Mouse (Mus musculus) CH12.LX (cell line): ENCODE results near the gene Gns. TPM values are rescaled to one million over a fixed set of nuclear protein-coding genes. Genes with fewer than 3 reads are reported as not detected.

ENCODE experiments used
- DNase-seq: peaks from one replicate; pipeline ENCODE4 v3.0.0-alpha.2; 2013; ENCODE audit errors: extremely low read depth
- H3K27ac ChIP-seq: 2 replicates; pipeline ENCODE4 v1.5.1; 2012; ENCODE audit warnings: low read depth, mild to moderate bottlenecking, control low read depth, moderate library complexity; ENCODE audit not compliant: insufficient read depth
- H3K27me3 ChIP-seq: replicated peaks from 2 replicates; pipeline ENCODE3; 2012; ENCODE audit warnings: inconsistent platforms
- H3K36me3 ChIP-seq, 2 experiments: replicated peaks in 1 of 2; 2 replicates each; pipeline versions ENCODE3 to v1.6.1; 2012; ENCODE audit warnings: inconsistent platforms in 1 of 2, low read length in 1 of 2, mild to moderate bottlenecking in 1 of 2, mixed read lengths in 1 of 2, moderate library complexity in 1 of 2; ENCODE audit not compliant: control insufficient read depth in 1 of 2, insufficient read depth in 1 of 2
- H3K4me1 ChIP-seq, 2 experiments: 2 replicates each; pipeline ENCODE4 v1.6.1; 2012; ENCODE audit warnings: inconsistent platforms in 1 of 2, moderate library complexity in 1 of 2; ENCODE audit not compliant: insufficient read depth in 2 of 2, control insufficient read depth in 1 of 2
- H3K4me2 ChIP-seq: 2 replicates; pipeline ENCODE4 v1.6.1; 2012; ENCODE audit warnings: low read depth, mild to moderate bottlenecking, control low read depth; ENCODE audit not compliant: poor library complexity, insufficient read depth, severe bottlenecking
- H3K4me3 ChIP-seq, 3 experiments: fragments of 150-350 bp in 1 of 3; sonication (generic) in 1 of 3; replicated peaks in 1 of 3; 2 replicates each; pipeline versions ENCODE3 to v1.5.1; 2011 to 2012; ENCODE audit warnings: low read depth in 2 of 3, low read length in 2 of 3, mild to moderate bottlenecking in 2 of 3, moderate library complexity in 2 of 3, control low read depth in 1 of 3, improper control_type of control experiment in 1 of 3, inconsistent platforms in 1 of 3, mixed read lengths in 1 of 3; ENCODE audit not compliant: poor library complexity in 1 of 3
- H3K79me2 ChIP-seq: replicated peaks from 2 replicates; pipeline ENCODE4 v1.6.1; 2012; ENCODE audit warnings: mild to moderate bottlenecking, moderate library complexity; ENCODE audit not compliant: control insufficient read depth, poor library complexity, insufficient read depth, severe bottlenecking; ENCODE audit errors: extremely low read depth
- H3K9ac ChIP-seq: 2 replicates; pipeline ENCODE4 v1.6.1; 2012; ENCODE audit warnings: low read depth, mild to moderate bottlenecking, control low read depth, moderate library complexity; ENCODE audit not compliant: insufficient read depth
- H3K9me3 ChIP-seq: replicated peaks from 2 replicates; pipeline ENCODE3; 2012; ENCODE audit warnings: low read length, inconsistent platforms, mixed read lengths
- CHD1 ChIP-seq: IDR thresholded peaks from 2 replicates; pipeline ENCODE4 v1.6.1; 2012; ENCODE audit warnings: low read depth, low read length, improper control_type of control experiment, inconsistent platforms
- CHD2 ChIP-seq: IDR thresholded peaks from 2 replicates; pipeline ENCODE4 v1.6.1; 2011; ENCODE audit warnings: low read length, improper control_type of control experiment
- CTCF ChIP-seq, 2 experiments: IDR thresholded peaks in 1 of 2; conservative IDR thresholded peaks in 1 of 2; 2 replicates each; pipeline ENCODE4 v1.5.1; 2011 to 2012; ENCODE audit warnings: low read depth in 2 of 2, low read length in 2 of 2, improper control_type of control experiment in 1 of 2, inconsistent platforms in 1 of 2, mild to moderate bottlenecking in 1 of 2, moderate library complexity in 1 of 2
- ELF1 ChIP-seq: IDR thresholded peaks from 2 replicates; pipeline ENCODE4 v1.6.1; 2014; ENCODE audit warnings: low read depth, mild to moderate bottlenecking, inconsistent platforms, low read length, improper control_type of control experiment
- ETS1 ChIP-seq: conservative IDR thresholded peaks from 2 replicates; pipeline ENCODE4 v1.6.1; 2012; ENCODE audit warnings: low read depth, mild to moderate bottlenecking, inconsistent platforms, low read length, improper control_type of control experiment, moderate library complexity
- HCFC1 ChIP-seq: IDR thresholded peaks from 2 replicates; pipeline ENCODE4 v1.6.1; 2012; ENCODE audit warnings: low read depth, mild to moderate bottlenecking, inconsistent platforms, low read length, improper control_type of control experiment
- JUN ChIP-seq: IDR thresholded peaks from 2 replicates; pipeline ENCODE4 v1.6.1; 2011; ENCODE audit warnings: low read depth, mild to moderate bottlenecking, low read length, improper control_type of control experiment, moderate library complexity; ENCODE audit not compliant: insufficient read depth
- MAFK ChIP-seq: IDR thresholded peaks from 2 replicates; pipeline ENCODE4 v1.6.1; 2011; ENCODE audit warnings: low read length, improper control_type of control experiment; ENCODE audit not compliant: insufficient replicate concordance
- MAX ChIP-seq: IDR thresholded peaks from 2 replicates; pipeline ENCODE4 v1.6.1; 2011; ENCODE audit warnings: low read length, improper control_type of control experiment
- MXI1 ChIP-seq: IDR thresholded peaks from 2 replicates; pipeline ENCODE4 v1.6.1; 2011; ENCODE audit warnings: mild to moderate bottlenecking, low read depth, low read length, improper control_type of control experiment
- NELFE ChIP-seq: IDR thresholded peaks from 2 replicates; pipeline ENCODE4 v1.6.1; 2011; ENCODE audit warnings: low read depth, low read length, improper control_type of control experiment
- PAX5 ChIP-seq: IDR thresholded peaks from 2 replicates; pipeline ENCODE4 v1.6.1; 2012; ENCODE audit warnings: low read length, inconsistent platforms, mixed read lengths
- POLR2A ChIP-seq: IDR thresholded peaks from 2 replicates; pipeline ENCODE4 v1.6.1; 2011; ENCODE audit warnings: low read depth, mild to moderate bottlenecking, improper control_type of control experiment, low read length
- RAD21 ChIP-seq: IDR thresholded peaks from 2 replicates; pipeline ENCODE4 v1.6.1; 2011; ENCODE audit warnings: low read depth, mild to moderate bottlenecking, low read length, improper control_type of control experiment, moderate library complexity
- TBP ChIP-seq: conservative IDR thresholded peaks from 2 replicates; pipeline ENCODE4 v1.6.1; 2011; ENCODE audit warnings: low read depth, low read length, improper control_type of control experiment
- ZKSCAN1 ChIP-seq: IDR thresholded peaks from 2 replicates; pipeline ENCODE4 v1.6.1; 2012; ENCODE audit warnings: low read depth, inconsistent platforms, low read length, improper control_type of control experiment, borderline replicate concordance
- ZMIZ1 ChIP-seq: IDR thresholded peaks from 2 replicates; pipeline ENCODE4 v1.6.1; 2012; ENCODE audit warnings: low read depth, mild to moderate bottlenecking, inconsistent platforms, low read length, improper control_type of control experiment
- ZNF384 ChIP-seq: IDR thresholded peaks from 2 replicates; pipeline ENCODE4 v1.6.1; 2012; ENCODE audit warnings: low read depth, low read length, improper control_type of control experiment, inconsistent platforms
- dilution Hi-C: fragments of 300-500 bp; cut with MboI; formaldehyde crosslinking; loops from 2 replicates; pipeline ENCODE4 v1.14.3; 2020; ENCODE audit warnings: low sequenced_read_pairs; ENCODE audit not compliant: extremely low pct_unique_long_range_greater_than_20kb, extremely low pct_ligation_motif_present
- in situ Hi-C: fragments of 300-500 bp; cut with MboI; formaldehyde crosslinking; loops from 3 replicates; pipeline ENCODE4 v1.14.3; 2019; ENCODE audit warnings: low sequenced_read_pairs, low pct_ligation_motif_present, low pct_unique_long_range_greater_than_20kb, mixed read lengths
- polyA plus RNA-seq: library from polyadenylated mRNA; unstranded; fragments of >175 nt; gene quantifications from 2 replicates; pipeline ENCODE4 v1.2.1, GENCODE M21; 2012; ENCODE audit warnings: low read depth; ENCODE audit not compliant: insufficient read length
- total RNA-seq, 2 experiments: library from RNA; depleted of rRNA; stranded (reverse); fragments of 300-350 nt in 1 of 2; fragments of >200 nt in 1 of 2; gene quantifications; 2 replicates each; pipeline ENCODE4 v1.2.3; 2012 to 2014

Gns gene
- total and polyA plus RNA-seq, 3 experiments: 28.7 to 104 (median 58.2) TPM

DNA sequence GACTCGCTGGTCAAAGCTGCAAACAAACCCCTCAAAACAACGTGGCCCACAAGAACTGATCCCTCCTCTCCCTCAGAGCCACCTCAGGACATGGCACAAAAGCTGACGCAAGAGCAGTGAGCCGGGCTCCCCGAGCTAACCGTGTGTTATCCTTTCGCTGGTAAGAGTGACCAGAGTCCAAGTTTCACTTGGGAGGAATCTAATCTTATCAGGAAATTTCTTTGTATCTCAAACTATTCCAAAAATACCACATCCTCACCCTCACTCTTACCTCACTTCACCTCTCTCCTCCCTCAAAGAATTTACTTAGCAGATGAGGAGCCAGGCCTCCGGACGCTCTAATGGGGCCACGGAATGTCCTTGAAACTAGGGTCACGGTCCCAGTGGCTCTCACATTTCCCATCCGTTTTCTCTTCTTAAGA, 74.4 kb downstream of the Gns start:
- peaks cover 0 to 5% of the 10 kb centered on the region in 2 experiments for H3K36me3 ChIP-seq
- DNase-seq: no peak
- in situ Hi-C loops (no loop called here), dilution Hi-C loops (no loop called here)
- H3K9me3 ChIP-seq: no peaks in the 10 kb centered on the region
- no peak for TF ChIP-seq NELFE
- no peak for TF ChIP-seq RAD21
- TF ChIP-seq, all 38 proteins: peak for 0
- Histone ChIP-seq H3K27ac (no peak overlapping the region), H3K4me2 (no peak overlapping the region), H3K27me3 (no peaks in the 10 kb centered on the region), H3K4me1 (peaks cover 13 to 15% of the 10 kb centered on the region in 2 experiments), H3K4me3 (no peak overlapping the region), H3K9ac (no peak overlapping the region), H3K79me2 (no peaks in the 10 kb centered on the region)

DNA sequence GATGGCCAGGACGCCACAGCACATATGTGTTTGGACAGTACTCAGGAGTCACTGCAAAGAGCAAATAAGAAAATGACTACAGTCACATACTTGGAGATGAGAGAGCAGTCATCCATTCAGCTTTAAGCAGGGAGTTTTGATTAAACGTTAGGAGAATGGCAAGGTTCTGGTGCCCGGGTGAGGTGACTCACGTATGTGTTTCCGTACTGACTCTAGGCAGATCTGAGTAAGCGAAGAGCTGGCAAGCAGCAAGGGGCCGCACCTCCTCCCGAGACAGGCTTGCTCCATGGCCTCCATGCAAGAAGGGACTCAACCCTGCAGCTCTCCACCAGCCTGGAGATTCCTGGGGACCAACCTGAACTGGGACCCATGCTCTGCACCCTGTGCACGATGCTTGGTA, 78.9 kb downstream of the Gns start:
- in situ Hi-C loops (no loop called here), dilution Hi-C loops (no loop called here)
- peaks cover 18 to 35% of the 10 kb centered on the region in 2 experiments for H3K4me1 ChIP-seq
- no peaks in the 10 kb centered on the region for H3K27me3 ChIP-seq
- no peaks in the 10 kb centered on the region; the same call in 1 of the 2 replicates for H3K79me2 ChIP-seq
- TF ChIP-seq JUN (no peak), ZMIZ1 (no peak), CTCF (conservative IDR thresholded peaks at IDR 0.05 in 1 of 2, IDR thresholded peaks at IDR 0.05 in 1 of 2; ENCODE audit: low read depth in 2 of 2, low read length in 2 of 2) (no peak), CHD2 (no peak), MXI1 (no peak), MAX (no peak), MAFK (no peak), ZNF384 (no peak), PAX5 (no peak), CHD1 (no peak), ZKSCAN1 (no peak), POLR2A (no peak), ELF1 (no peak), TBP (no peak), HCFC1 (no peak), ETS1 (no peak)
- no peak overlapping the region for H3K4me2 ChIP-seq
- no peak overlapping the region for H3K9ac ChIP-seq
- no peaks in the 10 kb centered on the region for H3K9me3 ChIP-seq
- H3K36me3 ChIP-seq: peaks cover 0 to 2% of the 10 kb centered on the region in 2 experiments
- DNase-seq: no peak
- no peak overlapping the region for H3K4me3 ChIP-seq
- no peak overlapping the region for H3K27ac ChIP-seq
